Mouse (Mus musculus) MEL (cell line): ENCODE data around the gene Olfr101.

ENCODE experiments used
- CTCF ChIP-seq, 3 experiments: IDR thresholded peaks in 2 of 3; conservative IDR thresholded peaks in 1 of 3; 2 replicates each; pipeline ENCODE4 v1.5.1; 2011 to 2012; ENCODE audit warnings: low read length in 3 of 3, low read depth in 2 of 3, mild to moderate bottlenecking in 2 of 3, improper control_type of control experiment in 1 of 3, inconsistent platforms in 1 of 3, mixed read lengths in 1 of 3, moderate library complexity in 1 of 3; ENCODE audit not compliant: control insufficient read depth in 1 of 3, insufficient read depth in 1 of 3, poor library complexity in 1 of 3, severe bottlenecking in 1 of 3
- EP300 ChIP-seq, 2 experiments: IDR thresholded peaks; 2 replicates each; pipeline ENCODE4 v1.6.1; 2011; ENCODE audit warnings: improper control_type of control experiment in 2 of 2, low read length in 2 of 2, low read depth in 1 of 2, mild to moderate bottlenecking in 1 of 2
- GATA1 ChIP-seq: IDR thresholded peaks from 2 replicates; pipeline ENCODE4 v1.6.1; 2011; ENCODE audit warnings: low read depth, low read length, improper control_type of control experiment
- HCFC1 ChIP-seq: IDR thresholded peaks from 2 replicates; pipeline ENCODE4 v1.6.1; 2012; ENCODE audit warnings: low read depth, mild to moderate bottlenecking, inconsistent platforms, low read length, improper control_type of control experiment, moderate library complexity
- POLR2A ChIP-seq, 2 experiments: IDR thresholded peaks; 2 replicates each; pipeline ENCODE4 v1.6.1; 2011 to 2012; ENCODE audit warnings: low read length in 2 of 2, mild to moderate bottlenecking in 2 of 2, control low read depth in 1 of 2, improper control_type of control experiment in 1 of 2, low read depth in 1 of 2, moderate library complexity in 1 of 2; ENCODE audit not compliant: control insufficient read depth in 1 of 2, insufficient read depth in 1 of 2, poor library complexity in 1 of 2
- POLR2AphosphoS2 ChIP-seq: IDR thresholded peaks from 2 replicates; pipeline ENCODE4 v1.6.1; 2011; ENCODE audit warnings: low read length, improper control_type of control experiment
- SIN3A ChIP-seq: IDR thresholded peaks from 2 replicates; pipeline ENCODE4 v1.6.1; 2012; ENCODE audit warnings: low read length, improper control_type of control experiment, inconsistent platforms

- TF ChIP-seq EP300 (IDR thresholded peaks at IDR 0.05; ENCODE audit: low read depth in 1 of 2, low read length in 2 of 2): no peak
- no peak for TF ChIP-seq POLR2AphosphoS2
- no peak for TF ChIP-seq POLR2A (IDR thresholded peaks at IDR 0.05; ENCODE audit: control insufficient read depth in 1 of 2, insufficient read depth in 1 of 2, low read depth in 1 of 2, low read length in 2 of 2, poor library complexity in 1 of 2)
- TF ChIP-seq CTCF (IDR thresholded peaks at IDR 0.05 in 2 of 3, conservative IDR thresholded peaks at IDR 0.05 in 1 of 3; ENCODE audit: control insufficient read depth in 1 of 3, insufficient read depth in 1 of 3, low read depth in 2 of 3, low read length in 3 of 3, poor library complexity in 1 of 3, severe bottlenecking in 1 of 3): no peak
- no peak for TF ChIP-seq SIN3A
- TF ChIP-seq HCFC1: no peak
- TF ChIP-seq GATA1: no peak
These were observed 27.5 kb downstream of the Olfr101 start for GRCm38 (mm10) chr17:37276573-37276972.
